Mouse (Mus musculus): Measurements from ENCODE around the gene Tor1aip2.

GRCm38 (mm10) chr1:156074575-156074974 is 39.4 kb downstream of the Tor1aip2 start:
- no peak for TF ChIP-seq TAL1 (conservative IDR thresholded peaks at IDR 0.05; ENCODE audit: low read depth, low read length)
- TF ChIP-seq GATA1 (IDR thresholded peaks at IDR 0.05; ENCODE audit: borderline replicate concordance, low read length), result no peak
- no peak for TF ChIP-seq CTCF (IDR thresholded peaks at IDR 0.05; ENCODE audit: low read depth, low read length)
